Mouse (Mus musculus) urinary bladder, adult 18-20 months (tissue): ENCODE measurements around the gene Bcl7b.

Experiments used
- DNase-seq, 2 experiments: peaks; one replicate each; pipeline ENCODE4 v3.0.0; 2022; ENCODE audit warnings: low spot score in 2 of 2, mixed read lengths in 2 of 2

Bcl7b gene

DNA sequence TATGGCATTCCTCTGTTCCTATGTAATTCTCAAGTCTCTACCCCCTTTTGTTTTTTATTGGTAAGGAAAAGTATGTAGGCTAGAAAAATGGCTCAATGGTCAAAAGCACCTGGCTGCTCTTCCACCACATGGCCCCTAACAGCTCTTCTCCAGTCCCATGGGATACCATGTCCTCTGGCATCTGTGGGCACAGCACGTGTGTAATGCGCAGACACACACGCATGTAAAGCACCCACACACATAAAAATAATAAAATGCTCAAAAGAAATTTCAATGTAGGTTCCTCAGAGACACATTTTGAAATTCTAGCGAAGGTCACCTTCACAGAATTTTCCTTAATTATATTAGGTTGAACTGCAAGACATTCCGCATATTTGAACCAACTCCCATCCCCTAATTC is 1.4 kb downstream of the Bcl7b start:
- no peak for DNase-seq

GRCm38 (mm10) chr5:135171688-135172220 is 3.7 kb downstream of the Bcl7b start:
- no peak for DNase-seq

GRCm38 (mm10) chr5:135172986-135173385 is 4.9 kb downstream of the Bcl7b start:
- DNase-seq, result no peak

GRCm38 (mm10) chr5:135175086-135175485 is 7.0 kb downstream of the Bcl7b start:
- DNase-seq, result no peak

GRCm38 (mm10) chr5:135178523-135178922 is 10.4 kb downstream of the Bcl7b start:
- DNase-seq, result no peak

- no peak for DNase-seq
Measured at GRCm38 (mm10) chr5:135178996-135179395, 10.9 kb downstream of the Bcl7b start.

GRCm38 (mm10) chr5:135179616-135180015 is 11.5 kb downstream of the Bcl7b start:
- DNase-seq, result no peak

DNA sequence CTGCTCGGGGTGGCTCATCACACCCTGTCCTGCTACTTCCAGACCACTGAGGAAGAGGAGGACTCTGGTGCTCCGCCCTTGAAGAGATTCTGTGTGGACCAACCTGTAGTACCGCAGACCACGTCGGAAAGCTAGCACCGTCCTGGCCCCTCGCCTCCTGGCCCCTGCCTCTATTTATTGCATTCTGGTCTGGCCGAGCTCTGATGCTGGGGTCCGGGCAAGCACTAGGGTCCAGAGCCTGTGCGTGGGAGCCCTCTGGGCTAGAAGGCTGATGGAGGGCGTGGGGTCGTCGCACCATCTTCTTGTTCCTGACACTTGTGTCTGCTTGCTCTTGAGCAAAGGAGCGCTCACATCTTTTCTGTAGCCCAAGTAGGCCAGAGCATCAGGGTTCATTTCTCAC is 12.7 kb downstream of the Bcl7b start:
- DNase-seq, result no peak

DNA sequence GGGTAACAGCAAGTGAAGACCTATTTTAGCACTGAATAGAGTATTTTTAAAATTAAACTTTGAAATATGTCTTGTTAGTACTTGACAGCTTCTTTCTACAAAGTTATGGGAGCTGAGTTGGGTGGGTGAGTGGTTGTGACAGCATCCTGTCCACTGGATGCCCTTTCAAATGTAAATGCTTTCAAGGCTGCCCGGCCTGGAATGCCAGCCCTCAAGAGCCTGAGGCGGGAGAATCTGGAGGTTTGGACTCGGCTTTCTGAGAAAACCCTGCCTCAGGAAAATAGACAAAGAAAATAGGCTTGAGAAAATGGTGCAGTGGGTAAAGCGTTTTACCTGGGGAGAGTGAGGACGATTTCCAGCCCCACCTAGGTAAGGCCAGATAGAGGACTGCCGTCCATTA is 13.7 kb downstream of the Bcl7b start:
- DNase-seq, result no peak

DNA sequence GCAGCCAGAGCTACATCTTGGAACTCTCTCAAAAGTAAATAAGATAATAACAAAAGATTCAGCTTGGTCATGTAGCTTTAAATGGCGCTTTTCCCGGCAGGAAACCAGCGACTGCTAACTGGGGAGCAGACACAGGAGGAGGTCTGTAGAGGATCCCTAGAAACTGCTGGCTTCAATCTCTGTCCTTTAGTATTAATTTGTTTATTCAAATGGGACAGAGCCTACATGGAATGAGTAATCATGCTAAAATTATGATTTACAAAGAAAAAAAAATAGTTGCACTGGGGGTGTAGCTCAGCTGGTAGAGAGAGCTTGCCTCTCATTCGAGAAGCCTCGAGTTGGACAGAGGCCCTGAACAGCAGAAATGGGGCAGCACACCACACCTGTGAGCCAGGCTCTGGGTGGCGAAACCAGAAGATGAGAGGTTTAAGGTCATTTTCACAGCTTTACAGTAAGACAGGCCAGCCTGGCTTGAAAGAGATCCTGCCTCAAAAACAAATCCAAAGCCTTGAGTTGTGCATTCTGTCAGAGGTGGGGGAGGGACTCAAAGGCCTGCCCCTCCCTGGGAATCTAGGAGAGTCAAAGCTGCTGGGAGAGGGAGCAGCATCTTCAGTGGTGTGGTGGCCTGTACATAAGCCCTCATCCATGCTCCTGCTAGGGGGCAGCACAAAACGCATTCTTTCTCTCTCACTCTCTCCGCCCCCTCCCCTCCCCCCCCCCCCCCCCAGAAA is 15.2 kb downstream of the Bcl7b start:
- DNase-seq, result peak in 1 of 2 experiments; percentile 9

- no peak for DNase-seq
Measured at GRCm38 (mm10) chr5:135185016-135185415, 16.9 kb downstream of the Bcl7b start.

- DNase-seq, result no peak
Measured at GRCm38 (mm10) chr5:135185596-135185995, 17.5 kb downstream of the Bcl7b start.

DNA sequence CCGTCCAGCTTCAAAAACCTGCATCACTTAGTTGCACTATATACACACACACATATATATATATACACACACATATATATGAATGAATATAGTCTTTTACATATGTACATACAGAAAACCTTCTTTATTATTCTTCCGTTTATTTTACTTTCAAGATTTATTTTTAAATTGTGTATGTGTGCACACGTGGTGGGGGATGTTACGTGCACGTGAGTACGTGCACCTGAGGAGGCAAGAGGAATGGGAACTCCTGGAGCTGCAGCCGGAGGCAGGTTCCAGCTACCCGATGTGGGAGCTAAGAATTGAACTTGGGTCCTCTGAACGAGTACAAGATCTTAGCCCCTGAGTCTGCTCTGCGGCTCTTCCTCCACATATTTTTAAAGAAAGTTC is 18.1 kb downstream of the Bcl7b start:
- DNase-seq, result no peak

- DNase-seq, result peak; percentile 93 to 97
Measured at GRCm38 (mm10) chr5:135186621-135187348, 18.7 kb downstream of the Bcl7b start, which contains the start of gene Baz1b. Baz1b (plus strand) TSS chr5:135187264.

DNA sequence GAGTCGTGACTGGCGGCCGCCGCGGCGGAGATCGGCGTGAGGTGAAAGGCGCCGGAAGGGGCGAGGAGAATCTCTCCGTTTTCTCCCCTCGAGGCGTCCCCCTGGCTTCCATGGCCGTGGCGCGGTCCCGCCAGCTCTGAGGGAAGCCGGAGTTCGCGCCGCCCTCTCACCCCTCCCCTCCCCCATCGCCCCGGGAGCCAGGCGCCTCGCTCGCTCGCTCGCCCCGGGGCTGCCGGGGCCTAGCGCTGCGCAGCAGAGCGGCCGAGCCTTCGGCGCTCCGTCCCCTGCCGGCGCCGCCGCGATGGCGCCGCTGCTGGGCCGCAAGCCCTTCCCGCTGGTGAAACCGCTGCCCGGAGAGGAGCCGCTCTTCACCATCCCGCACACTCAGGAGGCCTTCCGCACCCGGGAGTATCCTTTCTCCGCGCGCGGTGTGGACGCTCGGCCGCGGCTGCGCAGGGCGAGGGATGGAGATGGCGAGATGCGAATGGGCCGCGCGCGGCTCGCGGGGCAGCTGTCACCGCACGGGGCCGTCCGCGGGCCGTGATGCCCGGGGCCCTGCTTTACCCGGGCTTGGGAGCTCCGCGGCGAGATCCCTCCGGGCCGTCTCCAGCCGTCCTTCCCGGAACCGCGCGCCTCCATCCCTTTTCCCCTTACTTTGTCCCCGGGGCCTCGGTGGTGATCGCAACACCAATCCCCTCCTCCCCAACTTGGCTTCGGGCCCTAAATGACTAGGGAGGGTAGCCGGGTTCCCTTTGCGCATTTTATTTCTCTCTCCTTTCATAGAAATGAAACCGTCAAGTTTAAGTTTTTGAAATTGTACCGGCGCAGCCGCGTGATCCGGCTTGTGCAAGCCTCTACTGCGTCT is 19.5 kb downstream of the Bcl7b start:
- DNase-seq, result peak in 1 of 2 experiments; percentile 60

- DNase-seq, result no peak
Measured at GRCm38 (mm10) chr5:135188214-135188554, 20.1 kb downstream of the Bcl7b start.

GRCm38 (mm10) chr5:135189281-135190022 is 21.4 kb downstream of the Bcl7b start:
- no peak for DNase-seq

DNA sequence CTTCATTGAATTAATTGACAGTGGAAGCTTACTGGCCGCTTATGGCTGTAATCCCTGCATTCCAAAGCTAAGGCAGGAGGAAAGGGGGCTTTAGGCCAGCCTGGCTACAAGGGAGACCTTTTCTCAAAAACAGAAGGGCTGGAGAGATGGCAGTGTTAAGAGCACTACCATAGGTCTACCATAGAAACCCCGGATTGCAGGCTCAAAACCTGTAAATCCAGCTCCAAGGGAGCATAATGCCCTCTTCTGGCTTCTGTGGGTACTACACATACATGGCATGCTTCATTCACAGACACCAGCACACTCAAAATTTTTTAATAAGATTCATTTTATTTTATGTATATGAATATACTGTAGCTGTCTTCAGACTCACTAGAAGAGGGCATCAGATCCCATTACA is 23.5 kb downstream of the Bcl7b start:
- peak in 1 of 2 experiments; percentile 14 for DNase-seq

GRCm38 (mm10) chr5:135192431-135192830 is 24.3 kb downstream of the Bcl7b start:
- no peak for DNase-seq

GRCm38 (mm10) chr5:135196367-135196766 is 28.3 kb downstream of the Bcl7b start:
- DNase-seq, result no peak

- no peak for DNase-seq
Measured at GRCm38 (mm10) chr5:135202763-135203162, 34.7 kb downstream of the Bcl7b start.
